Mouse (Mus musculus) adipocyte (in vitro differentiated cells): ENCODE measurements around the gene Crybb1.

Source experiments
- DNase-seq: peaks from one replicate; pipeline ENCODE4 v3.0.0-alpha.2; 2016; ENCODE audit warnings: low spot score

Crybb1 gene

DNA sequence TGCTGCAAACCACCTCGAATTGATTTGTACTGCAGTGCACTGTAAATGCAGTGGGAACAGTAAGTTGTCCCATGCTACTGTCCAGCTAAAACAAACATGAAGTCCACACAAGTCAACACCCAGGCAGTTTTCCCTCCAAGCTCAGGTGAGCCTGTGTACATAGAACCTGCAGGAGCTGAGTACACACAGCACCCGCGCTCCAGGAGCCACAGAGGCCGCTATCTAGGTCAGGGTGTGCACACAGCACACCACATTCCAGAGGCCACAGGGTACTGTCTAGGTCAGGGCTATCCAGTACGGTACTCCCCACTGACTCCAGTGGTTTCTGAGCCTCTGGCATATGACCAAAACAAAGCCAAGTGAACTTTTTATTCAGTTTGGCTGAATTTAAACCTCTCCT is 46.7 kb downstream of the Crybb1 start:
- DNase-seq = no peak

DNA sequence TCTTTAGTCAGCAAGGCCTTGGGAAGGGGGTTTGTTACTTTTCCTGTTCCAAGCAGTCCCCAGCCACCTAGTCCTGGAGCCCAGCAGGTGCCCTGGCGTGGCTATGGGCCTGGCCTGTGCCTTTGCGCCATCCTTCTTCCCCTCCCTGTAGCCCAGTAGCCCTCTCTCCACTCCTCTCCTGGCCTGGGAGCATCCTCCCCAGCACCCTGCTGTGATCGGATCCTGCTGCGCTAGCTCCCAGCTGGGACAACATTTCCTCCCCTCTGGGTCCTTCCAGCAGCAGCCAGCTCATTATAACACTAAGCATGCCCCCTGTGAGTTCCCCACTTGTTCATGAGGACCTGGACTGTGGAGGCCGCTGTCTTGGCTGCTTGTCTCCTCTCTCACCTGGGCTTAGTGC is 50.2 kb downstream of the Crybb1 start:
- DNase-seq = no peak

DNA sequence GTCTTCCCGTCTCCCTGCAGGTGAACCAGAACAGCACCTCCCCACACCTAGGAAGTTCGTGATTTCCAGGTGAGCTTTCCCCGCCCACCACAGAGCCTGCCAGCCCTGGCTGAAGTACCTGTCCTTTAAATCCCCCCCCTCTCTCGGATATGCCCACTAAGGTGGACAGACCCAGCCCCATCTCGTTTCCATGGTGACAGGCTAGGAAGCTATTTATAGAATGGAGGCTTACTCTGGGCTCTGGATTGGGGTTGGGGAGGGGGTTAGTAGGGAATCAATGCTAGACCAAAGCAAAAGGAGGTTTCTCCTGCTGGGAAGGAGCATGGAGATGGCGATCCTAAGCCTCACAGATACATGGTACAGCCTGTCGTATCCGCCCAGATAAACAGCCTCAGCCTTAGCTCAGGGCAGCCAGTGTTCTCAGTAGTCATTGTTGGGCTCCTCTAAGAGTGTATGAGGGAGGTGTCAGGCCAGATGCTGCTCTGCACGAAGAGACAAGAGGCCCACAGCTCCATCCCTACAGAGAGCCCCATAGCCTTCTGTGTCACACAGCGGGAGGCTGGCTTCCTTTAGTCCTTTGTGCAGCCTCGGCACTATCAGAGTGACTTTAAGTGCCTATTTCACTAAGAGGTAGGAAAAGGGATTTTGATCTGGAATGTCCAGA is 57.7 kb downstream of the Crybb1 start:
- DNase-seq = no peak

DNA sequence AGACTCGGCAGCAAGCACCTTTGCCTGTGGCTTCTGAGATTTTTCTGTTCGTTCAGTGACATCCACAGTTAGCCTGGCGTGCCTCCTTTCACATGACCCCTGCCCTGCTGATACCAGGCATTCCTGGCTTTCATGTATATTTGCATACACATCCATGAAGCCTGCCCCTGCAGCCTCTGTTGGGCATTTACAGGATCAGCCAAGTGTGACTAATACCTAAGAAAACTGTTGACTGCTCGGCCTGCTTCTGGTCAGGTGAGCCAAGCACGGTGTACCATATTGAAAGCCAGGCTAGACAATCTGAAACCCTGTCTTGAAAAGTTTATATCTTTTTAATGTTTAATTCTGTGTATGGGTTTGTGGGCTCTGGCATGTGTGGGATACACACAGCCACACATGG is 60.9 kb downstream of the Crybb1 start:
- DNase-seq = no peak

DNA sequence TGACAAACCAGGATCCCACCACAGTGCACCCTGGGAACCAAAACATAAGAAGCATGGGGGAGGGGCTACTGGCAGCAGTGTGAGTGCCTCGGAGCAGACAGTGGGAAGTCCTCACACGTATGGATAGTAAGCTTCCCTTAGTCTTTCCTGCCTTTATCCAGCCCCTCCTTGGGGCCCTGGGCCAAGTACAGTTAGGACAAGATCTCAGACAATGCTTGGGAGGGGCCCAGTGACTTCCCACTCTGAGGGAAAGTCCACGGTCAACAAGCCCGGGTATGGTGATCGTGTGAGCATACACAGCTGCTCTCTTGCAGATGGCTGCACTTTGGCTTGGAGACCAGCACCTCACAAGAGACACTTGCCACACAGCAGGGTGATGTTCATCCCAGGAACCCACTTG is 61.7 kb downstream of the Crybb1 start:
- DNase-seq = no peak
